Mouse (Mus musculus) megakaryocyte progenitor cell, adult 5-6 weeks (primary cell): ENCODE measurements at regions not wholly inside any gene's neighbourhood (a gene's known extent, or its start where the extent isn't known, plus 50 kb on each side); places are given as distances from the start of the nearest gene placed in this dataset.

Experiments used
- ATAC-seq: replicated peaks from 2 replicates; pipeline ENCODE4 v1.8.0; 2016; ENCODE audit warnings: mild to moderate bottlenecking, moderate TSS enrichment, inconsistent platforms; ENCODE audit not compliant: poor library complexity

GRCm38 (mm10) chr1:56738641-56739040, 101.4 kb upstream of the Hsfy2 start:
- ATAC-seq = no peak

DNA sequence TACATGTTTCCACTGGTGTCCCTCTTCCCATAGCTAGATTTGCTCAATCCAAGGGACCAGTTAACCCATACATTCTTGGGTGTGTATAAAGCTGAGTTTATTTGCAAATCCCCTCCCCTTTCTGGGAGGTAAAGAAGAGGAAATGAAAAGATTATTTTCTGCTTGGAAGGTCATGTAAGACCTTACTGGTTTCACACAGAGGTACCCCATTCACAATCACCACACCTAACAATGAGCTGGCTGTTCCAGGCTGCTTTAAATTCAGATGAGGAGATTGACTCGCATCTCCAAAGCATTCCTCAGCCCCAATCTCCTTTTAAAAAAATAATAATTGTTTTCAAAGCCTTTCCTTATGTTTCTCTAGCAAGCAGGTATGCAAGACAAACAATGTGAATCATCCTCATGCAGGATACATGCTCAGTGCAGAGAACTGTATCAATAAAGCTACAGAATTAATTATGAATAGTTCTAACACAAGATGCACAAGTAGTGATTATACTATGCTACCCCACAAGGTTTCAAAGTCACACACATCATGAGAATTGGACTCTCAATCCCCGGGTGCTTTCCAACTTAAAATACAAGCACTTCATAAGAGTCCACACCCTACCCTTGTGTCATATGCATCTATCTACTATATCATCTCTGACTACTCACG, 89.1 kb upstream of the Hsfy2 start:
- no peak for ATAC-seq

- no peak for ATAC-seq
Measured at GRCm38 (mm10) chr1:56723656-56724055, 86.4 kb upstream of the Hsfy2 start.

GRCm38 (mm10) chr1:56713011-56713726, 75.9 kb upstream of the Hsfy2 start:
- peak; percentile 86 for ATAC-seq

DNA sequence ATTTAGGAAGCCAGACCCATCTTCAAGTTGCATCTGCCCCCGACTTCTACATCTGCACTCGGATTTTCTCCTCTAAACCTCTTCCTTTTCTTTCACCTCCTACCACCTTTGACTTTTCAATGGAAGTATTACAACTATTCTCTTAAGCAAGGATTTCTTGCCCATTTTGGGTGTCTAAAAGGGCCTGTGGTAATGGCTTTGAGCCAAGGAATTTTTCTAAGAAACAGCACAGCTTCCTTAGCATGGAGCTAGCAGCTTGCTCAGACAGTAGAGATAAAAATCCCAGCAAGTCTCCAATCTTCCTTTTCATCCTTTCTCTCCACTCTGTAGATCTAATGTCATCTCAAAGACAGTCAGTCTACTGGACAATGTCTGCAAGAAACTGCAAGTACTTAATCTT, 63.2 kb upstream of the Hsfy2 start:
- no peak for ATAC-seq

DNA sequence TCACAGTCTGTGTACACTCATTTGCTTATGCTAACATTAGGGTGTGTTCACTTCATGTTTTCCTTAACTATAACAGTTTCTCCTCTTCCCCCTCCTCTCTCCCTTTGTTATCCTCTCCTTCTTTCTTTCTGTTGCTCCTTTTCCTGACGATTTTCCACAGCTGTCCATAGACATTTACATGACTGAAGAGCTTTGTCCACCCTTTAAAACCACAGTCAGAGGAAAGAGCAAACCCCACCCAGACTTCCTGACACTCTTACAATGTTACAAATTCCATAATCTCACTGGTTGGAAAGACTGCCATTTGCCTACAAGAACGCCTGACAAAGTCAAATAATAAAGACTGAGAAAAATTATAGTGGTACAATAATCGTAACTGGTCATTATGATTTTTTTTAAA, 60.3 kb upstream of the Hsfy2 start:
- ATAC-seq = no peak
